Mouse (Mus musculus) hindbrain, embryonic 15.5 days (tissue): ENCODE results near the gene Scarb1. TPM values are rescaled to one million over a fixed set of nuclear protein-coding genes. Genes with fewer than 3 reads are reported as not detected.
A peak's percentile ranks its signal among the peaks of the same experiment; 100 is the strongest.

Experiments
- ATAC-seq: fragments of 200-750 bp; cut with Nextera tagmentation; 2 replicates; pipeline ENCODE4 v1.8.0; 2017; ENCODE audit warnings: low read depth, moderate number of reproducible peaks, moderate TSS enrichment; ENCODE audit not compliant: low FRiP score
- H3K27ac ChIP-seq: fragments of 300-500 bp; sonication (generic); replicated peaks from 2 replicates; pipeline ENCODE4 v1.5.1; 2015; ENCODE audit warnings: mild to moderate bottlenecking, inconsistent platforms
- H3K27me3 ChIP-seq: fragments of 300-500 bp; sonication (generic); 2 replicates; pipeline ENCODE4 v1.6.1; 2015; ENCODE audit warnings: control low read depth, inconsistent platforms
- H3K36me3 ChIP-seq: fragments of 300-500 bp; sonication (generic); 2 replicates; pipeline ENCODE4 v1.6.1; 2015; ENCODE audit warnings: control low read depth, inconsistent platforms
- H3K4me1 ChIP-seq: fragments of 300-500 bp; sonication (generic); replicated peaks from 2 replicates; pipeline ENCODE4 v1.6.1; 2015; ENCODE audit warnings: control low read depth, inconsistent platforms
- H3K4me2 ChIP-seq: fragments of 300-500 bp; sonication (generic); 2 replicates; pipeline ENCODE4 v1.6.1; 2015; ENCODE audit warnings: moderate library complexity, mild to moderate bottlenecking, inconsistent platforms
- H3K4me3 ChIP-seq: fragments of 300-500 bp; sonication (generic); 2 replicates; pipeline ENCODE4 v1.5.1; 2015; ENCODE audit warnings: mild to moderate bottlenecking, inconsistent platforms
- H3K9ac ChIP-seq: fragments of 300-500 bp; sonication (generic); 2 replicates; pipeline ENCODE4 v1.6.1; 2015; ENCODE audit warnings: inconsistent platforms
- H3K9me3 ChIP-seq: fragments of 300-500 bp; sonication (generic); 2 replicates; pipeline ENCODE4 v1.6.1; 2016; ENCODE audit warnings: control low read depth, inconsistent platforms
- WGBS: fragments of 180-500 bp; shearing (Covaris S2); methylation state at CpG from one replicate; pipeline ENCODE4 v1.1.7; 2015; 5-methylcytosine and 5-hydroxymethylcytosine counted together
- polyA plus RNA-seq: library from polyadenylated mRNA; unstranded; fragments of >200 nt; fragmentation: Nextera tagmentation; extraction: Ambion mirVana; gene quantifications from 2 replicates; pipeline ENCODE4 v1.2.1, GENCODE M21; 2015

The Scarb1 gene
- polyA plus RNA-seq, 1 experiment from 2014 or later, result 52.4 TPM

DNA sequence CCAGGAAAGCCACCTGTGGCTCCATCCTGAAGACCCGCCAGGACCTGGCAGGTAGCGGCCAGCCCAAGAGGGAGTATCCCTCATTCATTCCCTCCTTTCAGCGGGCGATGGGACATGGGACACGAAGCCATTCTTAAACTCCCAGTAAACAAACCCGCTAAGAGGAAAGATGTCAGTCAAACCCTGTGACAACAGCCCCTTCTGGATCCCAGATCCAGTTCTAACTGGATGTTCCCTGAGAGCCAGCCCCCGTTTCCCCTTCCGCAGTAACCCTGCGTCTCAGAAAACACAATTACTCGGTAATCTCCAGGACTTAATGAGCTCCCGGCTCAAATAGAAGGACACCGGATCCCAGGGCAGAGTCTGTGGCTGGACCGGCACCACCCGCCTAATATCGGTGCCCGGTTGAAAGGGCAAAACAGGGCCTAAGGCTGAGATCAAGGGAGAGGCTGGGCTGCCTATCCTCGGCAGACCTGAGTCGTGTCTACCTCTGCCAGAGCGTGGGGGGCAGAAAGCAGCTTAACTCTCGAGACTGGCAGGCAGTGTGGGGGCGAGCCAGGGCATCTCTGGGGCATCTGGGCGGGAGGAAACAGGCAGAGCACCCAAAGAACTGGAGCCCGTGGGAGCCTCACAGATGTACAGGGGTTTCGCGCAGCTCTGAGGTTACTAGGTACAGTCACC lies 903 bp downstream of the Scarb1 start:
- no peaks in the 10 kb centered on the region for H3K27me3 ChIP-seq
- peak overlapping the region; percentile 13; the same call in 1 of the 2 replicates for H3K27ac ChIP-seq
- 2% methylated on average over 25 of the region's 25 CpGs for WGBS
- H3K36me3 ChIP-seq, result no peaks in the 10 kb centered on the region
- peaks cover 39% of the 10 kb centered on the region for H3K4me1 ChIP-seq
- H3K4me2 ChIP-seq, result peak overlapping the region; percentile 87
- peak overlapping the region; percentile 59 for H3K9ac ChIP-seq
- ATAC-seq, result no peak
- peak overlapping the region; percentile 87 for H3K4me3 ChIP-seq
- no peaks in the 10 kb centered on the region for H3K9me3 ChIP-seq

DNA sequence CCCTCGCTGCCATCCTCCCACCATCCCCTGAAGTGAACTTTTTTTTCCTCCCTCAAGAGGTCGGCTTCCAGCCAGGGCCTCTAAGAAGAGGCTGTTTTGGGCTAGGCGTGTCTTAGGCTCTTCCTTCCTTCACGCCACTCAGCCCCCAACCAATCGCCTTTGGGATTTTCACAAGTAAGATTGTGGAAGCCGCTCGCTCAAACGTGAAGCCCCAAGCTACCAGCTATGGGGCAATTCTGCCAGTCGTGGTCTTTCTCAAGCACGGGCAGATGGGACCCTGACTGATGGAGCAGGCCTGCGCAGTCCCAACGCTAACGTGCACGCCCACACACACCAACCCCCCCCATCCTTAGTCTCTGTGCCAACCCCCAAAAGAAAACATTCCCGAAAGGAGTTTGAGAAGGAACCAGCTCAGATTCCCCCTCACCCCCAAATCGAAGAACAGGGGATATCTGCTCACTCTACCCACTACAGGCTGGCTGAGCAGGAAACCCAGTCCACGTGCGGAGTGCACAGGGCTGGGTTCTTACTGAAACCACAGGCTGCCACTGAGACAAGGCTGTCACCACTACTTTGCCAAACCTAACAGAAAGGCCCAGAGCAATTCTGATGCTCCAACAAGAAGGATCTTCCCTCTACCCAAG lies 1.7 kb downstream of the Scarb1 start:
- 0 out of 2 replicates have a peak overlapping the region, but pooled peaks have one; percentile 59 for H3K9ac ChIP-seq
- no peaks in the 10 kb centered on the region for H3K36me3 ChIP-seq
- H3K4me1 ChIP-seq, result peaks cover 39% of the 10 kb centered on the region
- no peaks in the 10 kb centered on the region for H3K27me3 ChIP-seq
- no peak for ATAC-seq
- H3K4me2 ChIP-seq, result peak overlapping the region; percentile 87
- no peaks in the 10 kb centered on the region for H3K9me3 ChIP-seq
- 5% methylated on average over 18 of the region's 18 CpGs for WGBS
- H3K27ac ChIP-seq, result peak overlapping the region; percentile 13; the same call in 1 of the 2 replicates
- peak overlapping the region; percentile 87 for H3K4me3 ChIP-seq

DNA sequence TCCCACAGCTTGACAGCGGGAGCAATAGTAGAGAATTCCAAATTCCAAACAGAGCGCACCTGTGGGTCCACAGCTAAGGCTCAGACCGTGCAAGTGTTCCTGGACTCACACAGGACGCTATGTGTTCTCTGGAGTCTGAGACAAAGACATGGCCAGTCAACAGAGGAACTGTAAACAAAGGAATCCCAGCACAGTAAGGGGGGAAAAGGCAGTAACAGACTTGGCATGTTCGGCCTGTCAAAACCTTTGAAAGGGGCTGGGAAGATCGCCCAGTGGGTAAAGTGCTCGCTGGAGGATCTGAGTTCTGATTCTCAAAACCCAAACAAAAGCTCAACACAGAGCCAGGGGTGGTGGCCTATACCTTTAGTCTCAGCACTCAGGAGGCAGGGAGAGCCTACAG lies 3.4 kb downstream of the Scarb1 start:
- Histone ChIP-seq H3K4me1 (peaks cover 39% of the 10 kb centered on the region), H3K9ac (no peak overlapping the region), H3K27me3 (no peaks in the 10 kb centered on the region), H3K36me3 (no peaks in the 10 kb centered on the region), H3K4me3 (no peak overlapping the region), H3K9me3 (no peaks in the 10 kb centered on the region), H3K4me2 (no peak overlapping the region), H3K27ac (0 out of 2 replicates have a peak overlapping the region, but pooled peaks have one; percentile 6)
- no peak for ATAC-seq
- WGBS, result 61% methylated on average over 7 of the region's 7 CpGs

DNA sequence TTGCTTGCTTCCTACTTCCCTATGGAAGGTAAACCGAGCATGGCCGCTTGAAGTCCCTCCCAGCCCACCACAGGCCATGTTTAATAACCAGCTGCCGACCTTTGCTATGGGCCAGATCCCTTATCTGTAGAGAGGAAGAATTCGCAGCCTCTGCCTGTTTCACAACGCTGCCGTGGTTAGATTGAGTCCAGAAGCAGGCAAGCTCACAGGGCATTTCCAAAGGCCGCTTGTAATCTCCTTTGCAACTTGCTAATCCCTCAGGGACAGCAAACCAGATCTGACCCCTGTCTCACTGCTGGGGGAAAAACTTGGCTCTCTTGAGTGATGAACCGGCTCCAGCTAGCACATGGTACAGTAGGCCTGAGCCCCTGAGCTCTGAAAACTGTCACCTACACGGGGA lies 3.9 kb downstream of the Scarb1 start:
- Histone ChIP-seq H3K27me3 (no peaks in the 10 kb centered on the region), H3K4me1 (peaks cover 39% of the 10 kb centered on the region), H3K36me3 (no peaks in the 10 kb centered on the region), H3K27ac (no peak overlapping the region), H3K9me3 (no peaks in the 10 kb centered on the region), H3K4me3 (no peak overlapping the region), H3K4me2 (no peak overlapping the region), H3K9ac (no peak overlapping the region)
- no peak for ATAC-seq
- WGBS, result 65% methylated on average over 9 of the region's 9 CpGs

DNA sequence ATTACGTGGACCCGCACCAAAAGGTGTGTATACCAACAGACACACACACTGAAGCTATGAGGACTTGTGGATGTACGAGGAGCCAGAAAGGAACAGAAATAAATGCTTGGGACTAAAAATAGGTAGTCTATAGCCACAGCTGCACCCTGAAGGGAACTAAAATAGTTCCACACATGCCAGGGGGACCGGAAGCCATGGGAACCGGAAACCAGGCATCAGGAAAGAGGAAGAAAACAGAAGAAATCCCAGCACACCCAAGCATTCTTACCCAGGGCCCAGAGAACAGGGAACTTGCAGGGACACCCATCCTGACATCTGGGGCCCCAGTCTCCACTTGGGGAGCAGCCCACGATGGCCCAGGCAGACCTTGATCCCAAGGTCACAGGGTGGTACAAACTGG lies 7.9 kb downstream of the Scarb1 start:
- H3K9me3 ChIP-seq, result no peaks in the 10 kb centered on the region
- H3K4me3 ChIP-seq, result no peak overlapping the region
- no peak for ATAC-seq
- H3K27ac ChIP-seq, result no peak overlapping the region
- peaks cover 11% of the 10 kb centered on the region for H3K4me1 ChIP-seq
- H3K27me3 ChIP-seq, result no peaks in the 10 kb centered on the region
- H3K4me2 ChIP-seq, result no peak overlapping the region
- H3K9ac ChIP-seq, result no peak overlapping the region
- H3K36me3 ChIP-seq, result no peaks in the 10 kb centered on the region
- 87% methylated on average over 6 of the region's 6 CpGs for WGBS

DNA sequence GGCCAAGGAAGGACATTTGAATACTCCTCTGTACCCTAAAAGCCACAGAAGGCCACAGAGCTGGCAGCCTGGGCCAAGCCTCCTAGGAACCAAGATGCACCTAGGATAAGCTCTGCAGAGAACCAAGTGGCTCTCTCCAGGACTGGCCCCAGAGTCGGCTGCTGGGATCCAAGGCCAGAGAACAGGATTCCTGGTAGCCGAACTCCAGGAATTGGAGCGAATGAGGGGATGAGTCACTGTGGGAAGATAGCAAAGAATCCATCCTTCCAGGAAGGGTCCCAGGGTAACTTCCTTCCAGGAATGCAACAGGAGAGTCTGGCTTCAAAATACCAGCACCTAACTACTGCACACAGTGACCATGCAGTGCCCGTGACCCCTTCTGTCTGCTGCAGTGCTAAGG lies 8.6 kb downstream of the Scarb1 start:
- no peak overlapping the region for H3K27ac ChIP-seq
- H3K9me3 ChIP-seq, result no peaks in the 10 kb centered on the region
- H3K4me1 ChIP-seq, result peaks cover 11% of the 10 kb centered on the region
- H3K27me3 ChIP-seq, result no peaks in the 10 kb centered on the region
- H3K4me3 ChIP-seq, result no peak overlapping the region
- no peak overlapping the region for H3K9ac ChIP-seq
- H3K36me3 ChIP-seq, result no peaks in the 10 kb centered on the region
- no peak for ATAC-seq
- H3K4me2 ChIP-seq, result no peak overlapping the region
- 85% methylated on average over 4 of the region's 4 CpGs for WGBS

DNA sequence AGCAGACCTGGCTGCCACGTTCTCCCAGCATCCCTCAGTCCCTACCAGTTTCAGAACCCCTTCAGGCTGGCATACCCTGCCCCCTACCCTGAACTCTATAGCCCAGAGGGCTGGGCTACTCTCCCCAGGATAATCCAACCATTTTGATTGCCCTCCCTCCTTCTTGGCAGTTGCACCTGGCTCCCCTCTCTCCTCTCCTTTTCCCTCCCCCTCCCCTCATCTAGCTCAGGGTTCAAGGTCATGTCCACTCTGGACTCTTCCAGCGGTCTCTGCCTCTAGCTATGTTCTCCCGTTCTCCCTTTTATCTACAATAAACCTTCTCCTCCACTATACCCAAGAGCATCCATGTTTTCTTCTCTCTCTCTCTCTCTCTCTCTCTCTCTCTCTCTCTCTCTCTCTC lies 9.1 kb downstream of the Scarb1 start:
- Histone ChIP-seq H3K9ac (no peak overlapping the region), H3K9me3 (no peaks in the 10 kb centered on the region), H3K4me3 (no peak overlapping the region), H3K4me1 (0 out of 2 replicates have a peak, but pooled peaks cover 8% of the 10 kb centered on the region), H3K4me2 (no peak overlapping the region), H3K36me3 (no peaks in the 10 kb centered on the region), H3K27me3 (no peaks in the 10 kb centered on the region), H3K27ac (no peak overlapping the region)
- ATAC-seq, result no peak
- 61% methylated on average over 3 of the region's 3 CpGs for WGBS

DNA sequence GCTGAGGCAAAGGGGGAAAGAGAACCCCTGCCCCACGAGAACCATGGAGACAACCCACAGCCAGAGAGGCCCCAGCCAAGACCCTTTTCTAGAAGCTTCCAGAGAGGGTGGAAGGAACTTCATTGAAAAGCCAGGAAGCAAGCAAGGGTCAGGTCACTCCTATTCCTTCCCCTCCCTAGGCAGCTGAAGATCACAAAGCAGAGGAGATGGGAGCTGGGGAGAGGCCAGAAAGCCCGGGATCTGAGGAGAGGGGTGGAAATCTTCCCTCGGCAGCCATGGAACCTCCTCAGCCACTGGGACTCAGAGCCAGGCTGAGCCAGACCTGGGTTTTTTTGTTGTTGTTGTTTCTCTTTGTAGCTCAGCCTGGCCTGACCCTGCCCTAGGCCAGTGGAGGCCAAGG lies 9.8 kb downstream of the Scarb1 start:
- Histone ChIP-seq H3K4me1 (0 out of 2 replicates have a peak, but pooled peaks cover 8% of the 10 kb centered on the region), H3K9ac (no peak overlapping the region)
- ATAC-seq, result no peak

DNA sequence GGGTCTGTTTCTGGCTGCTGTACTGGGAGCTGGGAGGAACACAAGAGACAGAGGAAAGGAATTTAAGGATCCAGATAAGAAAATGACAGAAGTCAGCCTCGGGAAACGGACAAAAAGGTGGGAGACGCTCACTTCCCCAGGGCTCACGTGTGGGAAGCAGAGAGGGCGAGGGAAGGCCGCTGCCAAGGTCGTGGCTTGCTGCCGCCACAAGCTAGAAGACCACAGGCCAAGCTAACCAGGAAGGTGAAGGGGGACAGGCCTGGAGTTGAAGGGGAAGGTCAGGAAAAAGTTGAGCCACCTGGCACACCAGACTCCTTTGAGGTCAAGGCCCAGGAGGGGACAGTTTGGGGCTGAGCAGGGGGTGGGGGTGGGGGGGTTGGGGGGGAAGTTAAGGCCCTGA lies 10.2 kb downstream of the Scarb1 start:
- Histone ChIP-seq H3K4me3 (no peak overlapping the region), H3K4me2 (no peak overlapping the region), H3K9me3 (no peaks in the 10 kb centered on the region), H3K27me3 (no peaks in the 10 kb centered on the region), H3K9ac (no peak overlapping the region), H3K36me3 (no peaks in the 10 kb centered on the region), H3K4me1 (0 out of 2 replicates have a peak, but pooled peaks cover 8% of the 10 kb centered on the region), H3K27ac (no peak overlapping the region)
- no peak for ATAC-seq
- 79% methylated on average over 8 of the region's 8 CpGs for WGBS

More for the DNA sequence above, 9.8 kb downstream of the Scarb1 start:
- Histone ChIP-seq H3K4me3 (no peak overlapping the region), H3K36me3 (no peaks in the 10 kb centered on the region), H3K27me3 (no peaks in the 10 kb centered on the region), H3K9me3 (no peaks in the 10 kb centered on the region), H3K4me2 (no peak overlapping the region), H3K27ac (no peak overlapping the region)
- 45% methylated on average over 3 of the region's 3 CpGs for WGBS

DNA sequence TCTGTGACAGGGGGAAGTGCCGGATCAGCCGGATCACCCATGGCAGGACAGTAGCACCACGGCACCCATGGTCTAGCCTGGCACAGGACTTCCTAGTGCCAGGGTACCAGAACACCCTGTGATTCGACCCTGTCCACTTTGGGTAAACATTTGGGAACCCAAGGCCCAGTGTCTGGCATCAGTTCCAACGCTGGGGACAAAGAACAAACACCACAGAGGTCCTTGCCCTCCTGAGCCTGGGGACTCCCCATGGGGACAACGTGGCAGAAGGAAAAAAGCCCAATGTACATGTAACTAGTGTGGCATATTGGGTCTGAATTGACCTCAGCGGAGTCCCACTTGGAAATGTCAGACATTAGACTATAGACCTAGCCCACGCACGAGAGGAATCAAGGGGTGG lies 10.7 kb downstream of the Scarb1 start:
- H3K9ac ChIP-seq, result no peak overlapping the region
- H3K4me1 ChIP-seq, result 0 out of 2 replicates have a peak, but pooled peaks cover 8% of the 10 kb centered on the region
- H3K9me3 ChIP-seq, result no peaks in the 10 kb centered on the region
- H3K36me3 ChIP-seq, result no peaks in the 10 kb centered on the region
- H3K4me2 ChIP-seq, result no peak overlapping the region
- H3K4me3 ChIP-seq, result no peak overlapping the region
- no peaks in the 10 kb centered on the region for H3K27me3 ChIP-seq
- H3K27ac ChIP-seq, result no peak overlapping the region
- 81% methylated on average over 9 of the region's 9 CpGs for WGBS
- no peak for ATAC-seq

DNA sequence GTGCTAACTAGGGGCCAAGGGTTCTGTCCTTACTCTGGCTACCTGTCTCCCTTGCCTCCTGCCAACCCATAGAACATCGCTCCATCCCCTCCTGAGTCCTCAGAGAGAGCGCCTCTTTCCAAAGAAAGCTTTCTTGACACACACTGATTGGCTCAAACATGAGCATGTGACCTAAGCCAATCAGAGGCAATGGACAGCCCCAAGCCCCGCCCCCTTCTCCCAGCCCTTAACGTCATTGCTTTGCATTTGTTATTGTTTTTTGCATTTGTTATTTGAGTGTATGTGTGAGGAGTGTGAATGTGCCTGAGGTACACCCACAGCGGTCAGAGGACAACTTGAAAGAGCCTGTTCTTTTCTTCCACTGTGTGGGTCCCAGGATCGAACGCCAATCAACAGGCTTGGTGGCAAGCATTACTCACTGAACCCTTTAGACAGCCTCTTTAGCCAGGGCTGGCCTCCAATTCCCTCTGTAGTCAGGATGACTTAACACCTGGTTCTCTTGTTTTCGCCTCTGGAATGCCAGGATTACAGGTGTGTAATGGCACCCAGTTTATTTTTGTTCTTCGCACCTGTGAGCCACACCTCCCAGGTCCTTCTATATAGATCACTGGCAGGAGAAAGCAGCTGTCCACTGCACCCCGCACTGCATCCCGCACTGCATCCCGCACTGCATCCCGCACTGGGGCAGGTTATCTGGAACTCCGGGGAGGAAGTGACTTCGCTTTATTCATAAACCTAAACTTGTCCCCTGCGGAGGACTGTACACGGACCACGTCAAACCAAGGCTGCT lies 13.1 kb downstream of the Scarb1 start:
- ATAC-seq, result peak; percentile 74
- WGBS, result 56% methylated on average over 18 of the region's 18 CpGs
- Histone ChIP-seq H3K9ac (peak overlapping the region; percentile 42), H3K4me2 (peak overlapping the region; percentile 59), H3K4me3 (peak overlapping the region; percentile 41), H3K4me1 (0 out of 2 replicates have a peak, but pooled peaks cover 8% of the 10 kb centered on the region), H3K27me3 (no peaks in the 10 kb centered on the region), H3K9me3 (no peaks in the 10 kb centered on the region), H3K36me3 (no peaks in the 10 kb centered on the region), H3K27ac (no peak overlapping the region)

DNA sequence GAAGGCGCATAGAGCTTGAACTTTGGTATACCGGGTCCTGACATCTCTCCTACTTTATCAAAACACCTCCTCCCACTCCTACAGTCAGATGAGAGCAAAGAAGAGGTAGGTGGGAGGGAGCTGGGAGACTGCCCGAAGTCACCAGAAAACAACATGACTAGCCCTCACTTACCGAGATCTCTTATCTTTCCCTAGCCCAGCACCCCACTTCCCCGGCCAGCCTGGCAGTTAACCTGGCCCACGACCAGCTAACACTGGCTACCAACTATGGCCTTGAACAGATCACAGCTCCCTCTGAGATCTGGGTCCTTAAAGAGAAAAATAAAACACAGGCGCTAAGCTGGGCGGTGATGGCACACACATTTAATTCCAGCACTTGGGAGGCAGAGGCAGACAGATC lies 14.5 kb downstream of the Scarb1 start:
- Histone ChIP-seq H3K27ac (no peak overlapping the region), H3K4me1 (peaks cover 12% of the 10 kb centered on the region; the same call in 1 of the 2 replicates), H3K9me3 (no peaks in the 10 kb centered on the region), H3K36me3 (no peaks in the 10 kb centered on the region), H3K4me2 (no peak overlapping the region), H3K9ac (no peak overlapping the region), H3K4me3 (no peak overlapping the region), H3K27me3 (no peaks in the 10 kb centered on the region)
- no peak for ATAC-seq
- WGBS, result 89% methylated on average over 8 of the region's 8 CpGs
